ENCODE assay signal across 8 mouse cellular contexts in the genomic region with DNA sequence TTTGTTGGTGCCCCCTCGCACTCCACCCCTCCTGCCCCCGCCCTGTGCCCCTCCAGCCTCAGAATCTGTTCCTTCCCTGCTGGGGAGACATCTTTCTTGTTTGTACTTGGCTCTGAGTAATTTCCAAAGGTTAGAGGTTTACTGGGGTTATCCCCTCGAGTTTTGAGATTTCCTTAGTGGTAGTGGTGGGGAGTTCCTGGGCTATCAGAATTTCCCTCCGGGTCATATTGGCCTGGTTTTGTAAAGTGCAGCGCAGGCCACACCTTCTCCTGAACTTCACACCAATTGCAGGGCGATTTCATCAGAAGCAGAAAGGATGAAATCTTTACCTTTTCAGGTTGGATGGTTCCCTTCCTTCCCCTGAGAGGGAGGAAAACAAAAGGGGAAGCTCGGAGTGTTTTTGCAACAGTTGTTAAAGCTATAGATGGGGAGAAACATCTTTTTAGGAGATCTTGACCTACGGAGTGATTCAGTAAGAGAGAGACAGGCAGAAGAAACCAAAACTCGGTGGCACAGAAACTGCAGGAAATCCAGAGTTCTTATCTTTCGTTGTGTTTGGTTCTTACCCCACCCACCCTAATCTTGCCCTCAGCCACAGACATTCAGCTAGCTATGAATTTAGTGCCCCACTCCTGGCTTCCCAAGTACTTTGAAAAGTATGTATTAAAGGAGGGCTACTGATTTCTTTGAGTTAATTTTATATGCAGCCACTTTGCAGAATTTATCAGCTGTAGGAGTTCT. TPM values are rescaled to one million over a fixed set of nuclear protein-coding genes. Genes with fewer than 3 reads are reported as not detected.
DNase-seq lines count a peak whose midpoint lies in the region; ATAC-seq and TF ChIP-seq lines count a peak whose summit lies in the region.

No protein-coding gene starts in this region.

- no peaks in the 10 kb centered on the region for H3K36me3 ChIP-seq in embryonic facial prominence, embryonic 12.5 days
- no peaks in the 10 kb centered on the region for H3K36me3 ChIP-seq in intestine, embryonic 16.5 days (ENCODE audit: control insufficient read depth, insufficient read depth, low read length)

- H3K4me1 ChIP-seq in embryonic facial prominence, embryonic 12.5 days = peaks cover 16% of the 10 kb centered on the region
- H3K4me1 ChIP-seq in intestine, embryonic 16.5 days (ENCODE audit: control insufficient read depth, insufficient read depth, low read length) = 0 out of 2 replicates have a peak, but pooled peaks cover 8% of the 10 kb centered on the region

- peak overlapping the region; percentile 55 for H3K4me3 ChIP-seq in layer of hippocampus, adult 2 months
- H3K4me3 ChIP-seq in embryonic facial prominence, embryonic 12.5 days = peak overlapping the region; percentile 45
- H3K4me3 ChIP-seq in intestine, embryonic 16.5 days (ENCODE audit: low read length) = peak overlapping the region; percentile 61

- peak overlapping the region; percentile 81 for H3K4me2 ChIP-seq in embryonic facial prominence, embryonic 12.5 days (replicated peaks)
- H3K4me2 ChIP-seq in intestine, embryonic 16.5 days (ENCODE audit: low read depth, low read length) = peak overlapping the region; percentile 90

- no peak for TF ChIP-seq CTCF in layer of hippocampus, adult 2 months (conservative IDR thresholded peaks at IDR 0.05)

- no peak for ATAC-seq in embryonic facial prominence, embryonic 12.5 days (ENCODE audit: insufficient number of reproducible peaks, insufficient read depth, low FRiP score, low TSS enrichment)
- ATAC-seq in intestine, embryonic 16.5 days = peak; percentile 22

- H3K9me3 ChIP-seq in embryonic facial prominence, embryonic 12.5 days = no peaks in the 10 kb centered on the region
- H3K9me3 ChIP-seq in intestine, embryonic 16.5 days (ENCODE audit: control insufficient read depth, low read length) = no peaks in the 10 kb centered on the region

- WGBS in embryonic facial prominence, embryonic 12.5 days = 19% methylated on average over 10 of the region's 10 CpGs
- WGBS in intestine, embryonic 16.5 days = 24% methylated on average over 10 of the region's 10 CpGs

- peak overlapping the region; percentile 54 for H3K9ac ChIP-seq in embryonic facial prominence, embryonic 12.5 days
- peak overlapping the region; percentile 71 for H3K9ac ChIP-seq in intestine, embryonic 16.5 days (ENCODE audit: low read depth, low read length)

- H3K27ac ChIP-seq in layer of hippocampus, adult 2 months = no peak overlapping the region
- no peak overlapping the region for H3K27ac ChIP-seq in embryonic facial prominence, embryonic 12.5 days
- H3K27ac ChIP-seq in intestine, embryonic 16.5 days (ENCODE audit: low read length) = no peak overlapping the region

- no peak for DNase-seq in layer of hippocampus, adult 2 months (ENCODE audit: low spot score in 2 of 2)
- no peak for DNase-seq in layer of hippocampus, adult 8-10 months (ENCODE audit: low spot score in 2 of 2)
- peak; percentile 27 to 52 for DNase-seq in natural killer cell, adult 2 months (ENCODE audit: low spot score in 2 of 2)
- no peak for DNase-seq in right cerebral cortex, adult 2 months (ENCODE audit: low spot score in 2 of 2)
- DNase-seq in right cerebral cortex, postnatal 10 days (ENCODE audit: low spot score in 2 of 2) = no peak
- DNase-seq in frontal cortex, postnatal 10 days (ENCODE audit: low spot score in 2 of 2) = no peak

- H3K27me3 ChIP-seq in embryonic facial prominence, embryonic 12.5 days = peaks cover 20% of the 10 kb centered on the region
- H3K27me3 ChIP-seq in intestine, embryonic 16.5 days (replicated peaks; ENCODE audit: control insufficient read depth, insufficient read depth, low read length) = no peaks in the 10 kb centered on the region; the same call in none of the 2 replicates

RNA-seq across cellular contexts. Expression of a gene that starts 1.0 kb away (rescaled TPM):
- 1 to 10 TPM; 1.4 to 1.7 TPM for total RNA-seq in layer of hippocampus, adult 2 months (2021)
- total RNA-seq in layer of hippocampus, adult 8-10 months (2022) = 1 to 10 TPM; 1.8 to 5.3 (median 3.5) TPM
- polyA plus RNA-seq in embryonic facial prominence, embryonic 12.5 days (2016; fragmentation: Nextera tagmentation; extraction: Ambion mirVana) = 5.2 and 5.7 TPM in 2 replicates
- 10.7 and 11.0 TPM in 2 replicates for polyA plus RNA-seq in intestine, embryonic 16.5 days (2015; fragmentation: Nextera tagmentation; extraction: Ambion mirVana)

Comparison
In these comparisons a context has a peak if more than half of its experiments do, and no peak if none do; other contexts are left out.
1. DNase-seq: peak in natural killer cell, adult 2 months (2 of 2); none in layer of hippocampus, adult 2 months (0 of 2), layer of hippocampus, adult 8-10 months (0 of 2), right cerebral cortex, adult 2 months (0 of 2), right cerebral cortex, postnatal 10 days (0 of 2) and frontal cortex, postnatal 10 days (0 of 2).
2. Peak in every context shown above with its lines, with median percentiles within 50 percentile points of each other: H3K4me3 ChIP-seq.